Mouse (Mus musculus): ENCODE data around the gene Gpx3. TPM values are rescaled to one million over a fixed set of nuclear protein-coding genes. Genes with fewer than 3 reads are reported as not detected.
A peak's percentile ranks its signal among the peaks of the same experiment; 100 is the strongest.
"Not testable (repeated sequence)": the region's sequence is repeated elsewhere in the genome, so short reads cannot be mapped to it uniquely, and the experiment has no call there.

The Gpx3 gene
- 19.4 and 24.4 TPM in 2 replicates for polyA plus RNA-seq (2014; fragmentation: Nextera tagmentation; extraction: Ambion mirVana)

- H3K4me3 ChIP-seq (ENCODE audit: low read depth, low read length), result peak within 1 kb of the TSS; percentile 41
- WGBS, result 16% methylated on average over 45 of the region's 45 CpGs
- H3K27ac ChIP-seq (ENCODE audit: low read depth, low read length), result no peak within 1 kb of the TSS
- H3K36me3 ChIP-seq (ENCODE audit: control insufficient read depth, insufficient read depth, low read length), result no peaks in the 10 kb centered on the region
- peak within 1 kb of the TSS; percentile 81 for H3K4me2 ChIP-seq (ENCODE audit: low read length)
- H3K4me1 ChIP-seq (ENCODE audit: control insufficient read depth, insufficient read depth, low read length), result peaks cover 7% of the 10 kb centered on the region
- peak within 1 kb of the TSS; percentile 60 for H3K9ac ChIP-seq (ENCODE audit: low read length)
- no peaks in the 10 kb centered on the region for H3K9me3 ChIP-seq (replicated peaks; ENCODE audit: control insufficient read depth, low read length)
- ATAC-seq (peak; percentile 89), DNase-seq (ENCODE audit: low spot score) (peak; percentile 78)
- no peaks in the 10 kb centered on the region for H3K27me3 ChIP-seq (replicated peaks; ENCODE audit: control insufficient read depth, insufficient read depth, low read length)
Observed at GRCm38 (mm10) chr11:54902333-54903323, at the start of gene Gpx3. Gene Gpx3, plus strand, starts transcription at chr11:54902453.

- not testable (repeated sequence) for H3K27me3 ChIP-seq (replicated peaks; ENCODE audit: control insufficient read depth, insufficient read depth, low read length); H3K36me3 ChIP-seq (ENCODE audit: control insufficient read depth, insufficient read depth, low read length); DNase-seq (ENCODE audit: low spot score); H3K9ac ChIP-seq (ENCODE audit: low read length); H3K4me2 ChIP-seq (ENCODE audit: low read length); H3K9me3 ChIP-seq (replicated peaks; ENCODE audit: control insufficient read depth, low read length); H3K27ac ChIP-seq (ENCODE audit: low read depth, low read length); H3K4me1 ChIP-seq (ENCODE audit: control insufficient read depth, insufficient read depth, low read length); ATAC-seq; H3K4me3 ChIP-seq (ENCODE audit: low read depth, low read length)
- 96% methylated on average over 11 of the region's 12 CpGs for WGBS
Observed at GRCm38 (mm10) chr11:54858880-54859279, 43.4 kb upstream of the Gpx3 start.

GRCm38 (mm10) chr11:54859322-54860165, 42.7 kb upstream of the Gpx3 start:
- no peaks in the 10 kb centered on the region for H3K9me3 ChIP-seq (replicated peaks; ENCODE audit: control insufficient read depth, low read length)
- DNase-seq (ENCODE audit: low spot score), result peak; percentile 62
- H3K27ac ChIP-seq (ENCODE audit: low read depth, low read length), result peak overlapping the region; percentile 33; the same call in 1 of the 2 replicates
- peak overlapping the region; percentile 67 for H3K4me3 ChIP-seq (ENCODE audit: low read depth, low read length)
- H3K4me2 ChIP-seq (ENCODE audit: low read length), result peak overlapping the region; percentile 80
- H3K36me3 ChIP-seq (ENCODE audit: control insufficient read depth, insufficient read depth, low read length), result no peaks in the 10 kb centered on the region
- ATAC-seq, result no peak
- peaks cover 4% of the 10 kb centered on the region for H3K4me1 ChIP-seq (ENCODE audit: control insufficient read depth, insufficient read depth, low read length)
- whole genome bisulfite sequencing, result 27% methylated on average over 11 of the region's 11 CpGs
- H3K27me3 ChIP-seq (replicated peaks; ENCODE audit: control insufficient read depth, insufficient read depth, low read length), result no peaks in the 10 kb centered on the region
- H3K9ac ChIP-seq (ENCODE audit: low read length), result peak overlapping the region; percentile 85

GRCm38 (mm10) chr11:54860256-54861038, 41.8 kb upstream of the Gpx3 start, which contains the start of gene Lyrm7:
Gene Lyrm7, minus strand, starts transcription at chr11:54860916.
- WGBS, result under 1% methylated on average over 42 of the region's 42 CpGs
- no peaks in the 10 kb centered on the region for H3K36me3 ChIP-seq (ENCODE audit: control insufficient read depth, insufficient read depth, low read length)
- peak within 1 kb of the TSS; percentile 90 for H3K27ac ChIP-seq (ENCODE audit: low read depth, low read length)
- peak within 1 kb of the TSS; percentile 80 for H3K4me2 ChIP-seq (ENCODE audit: low read length)
- peak within 1 kb of the TSS; percentile 67 for H3K4me3 ChIP-seq (ENCODE audit: low read depth, low read length)
- H3K27me3 ChIP-seq (replicated peaks; ENCODE audit: control insufficient read depth, insufficient read depth, low read length), result no peaks in the 10 kb centered on the region
- peaks cover 4% of the 10 kb centered on the region for H3K4me1 ChIP-seq (ENCODE audit: control insufficient read depth, insufficient read depth, low read length)
- peak within 1 kb of the TSS; percentile 85 for H3K9ac ChIP-seq (ENCODE audit: low read length)
- DNase-seq (ENCODE audit: low spot score) (peak; percentile 99), ATAC-seq (peak; percentile 98)
- no peaks in the 10 kb centered on the region for H3K9me3 ChIP-seq (replicated peaks; ENCODE audit: control insufficient read depth, low read length)

GRCm38 (mm10) chr11:54861471-54862420, 40.5 kb upstream of the Gpx3 start:
- H3K9me3 ChIP-seq (replicated peaks; ENCODE audit: control insufficient read depth, low read length), result no peaks in the 10 kb centered on the region
- peak overlapping the region; percentile 67; the same call in 1 of the 2 replicates for H3K4me3 ChIP-seq (ENCODE audit: low read depth, low read length)
- WGBS, result 92% methylated on average over 5 of the region's 5 CpGs
- ATAC-seq (no peak), DNase-seq (ENCODE audit: low spot score) (no peak)
- no peaks in the 10 kb centered on the region for H3K27me3 ChIP-seq (replicated peaks; ENCODE audit: control insufficient read depth, insufficient read depth, low read length)
- no peak overlapping the region for H3K9ac ChIP-seq (ENCODE audit: low read length)
- H3K27ac ChIP-seq (ENCODE audit: low read depth, low read length), result no peak overlapping the region
- no peak overlapping the region for H3K4me2 ChIP-seq (ENCODE audit: low read length)
- peaks cover 4% of the 10 kb centered on the region for H3K4me1 ChIP-seq (ENCODE audit: control insufficient read depth, insufficient read depth, low read length)
- no peaks in the 10 kb centered on the region for H3K36me3 ChIP-seq (ENCODE audit: control insufficient read depth, insufficient read depth, low read length)

GRCm38 (mm10) chr11:54862621-54863520, 39.4 kb upstream of the Gpx3 start:
- no peak for ATAC-seq
- DNase-seq (ENCODE audit: low spot score), result peak; percentile 82
- Histone ChIP-seq H3K36me3 (ENCODE audit: control insufficient read depth, insufficient read depth, low read length) (no peaks in the 10 kb centered on the region), H3K9me3 (replicated peaks; ENCODE audit: control insufficient read depth, low read length) (no peaks in the 10 kb centered on the region), H3K4me1 (ENCODE audit: control insufficient read depth, insufficient read depth, low read length) (peaks cover 11% of the 10 kb centered on the region), H3K27me3 (replicated peaks; ENCODE audit: control insufficient read depth, insufficient read depth, low read length) (no peaks in the 10 kb centered on the region), H3K27ac (ENCODE audit: low read depth, low read length) (no peak overlapping the region), H3K4me3 (ENCODE audit: low read depth, low read length) (no peak overlapping the region), H3K9ac (ENCODE audit: low read length) (no peak overlapping the region), H3K4me2 (ENCODE audit: low read length) (no peak overlapping the region)
- WGBS, result 46% methylated on average over 10 of the region's 10 CpGs
